Mouse (Mus musculus): ENCODE results near the gene Vkorc1.

DNA sequence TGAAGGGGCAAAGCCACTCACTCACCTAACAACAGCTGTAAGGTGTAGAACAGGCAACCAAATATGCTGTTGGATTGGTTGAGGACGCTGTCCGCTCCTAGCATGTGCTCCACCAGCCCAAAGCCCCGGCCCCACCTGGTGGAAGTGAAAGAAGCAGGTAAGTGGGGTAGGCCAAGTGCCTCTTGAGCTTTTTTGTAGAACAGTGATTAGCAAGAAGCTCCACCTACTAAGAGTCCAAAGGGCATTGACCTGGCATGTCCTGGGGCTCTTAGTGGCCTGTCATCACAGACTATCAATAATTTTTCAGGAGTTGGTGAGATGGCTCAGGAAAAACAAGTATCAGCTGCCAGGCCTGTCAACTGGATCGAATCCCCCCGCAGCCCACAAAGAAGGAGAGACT, 937 bp downstream of the Vkorc1 start:
- no peak for TF ChIP-seq CTCF (IDR thresholded peaks at IDR 0.05; ENCODE audit: borderline replicate concordance, control insufficient read depth, extremely low read depth, insufficient read depth, low read length, poor library complexity)
- no peak for TF ChIP-seq POLR2A (IDR thresholded peaks at IDR 0.05; ENCODE audit: control insufficient read depth, extremely low read depth, insufficient read depth, low read length, poor library complexity)
